Mouse (Mus musculus): ENCODE data around the gene Adgrb3. TPM values are rescaled to one million over a fixed set of nuclear protein-coding genes. Genes with fewer than 3 reads are reported as not detected.

Gene Adgrb3
- polyA plus RNA-seq, 1 experiment from 2014 or later = 9.3 TPM

GRCm38 (mm10) chr1:25706299-25706698 lies 123.2 kb downstream of the Adgrb3 start:
- DNase-seq (ENCODE audit: low spot score) = no peak
- ATAC-seq (replicated peaks; ENCODE audit: low FRiP score) = no peak
- WGBS = 95% methylated on average over 2 of the region's 2 CpGs
- H3K4me2 ChIP-seq (ENCODE audit: low read depth, low read length, severe bottlenecking) = no peak overlapping the region
- H3K4me1 ChIP-seq (replicated peaks; ENCODE audit: control insufficient read depth, insufficient read depth, low read length) = no peaks in the 10 kb centered on the region
- H3K27ac ChIP-seq (ENCODE audit: low read depth, low read length) = no peak overlapping the region
- H3K27me3 ChIP-seq (ENCODE audit: control insufficient read depth, insufficient read depth, low read length) = no peaks in the 10 kb centered on the region
- H3K36me3 ChIP-seq (ENCODE audit: control insufficient read depth, insufficient read depth, low read length) = no peaks in the 10 kb centered on the region
- H3K9ac ChIP-seq (ENCODE audit: low read length) = no peak overlapping the region
- no peaks in the 10 kb centered on the region for H3K9me3 ChIP-seq (ENCODE audit: control insufficient read depth, low read length)
- no peak overlapping the region for H3K4me3 ChIP-seq (ENCODE audit: low read depth, low read length)

GRCm38 (mm10) chr1:25698702-25699250 lies 130.7 kb downstream of the Adgrb3 start:
- WGBS = 92% methylated on average over 6 of the region's 6 CpGs
- no peak for ATAC-seq (replicated peaks; ENCODE audit: low FRiP score)
- Histone ChIP-seq H3K4me2 (ENCODE audit: low read depth, low read length, severe bottlenecking) (no peak overlapping the region), H3K27me3 (ENCODE audit: control insufficient read depth, insufficient read depth, low read length) (no peaks in the 10 kb centered on the region), H3K27ac (ENCODE audit: low read depth, low read length) (no peak overlapping the region), H3K9ac (ENCODE audit: low read length) (no peak overlapping the region), H3K4me1 (replicated peaks; ENCODE audit: control insufficient read depth, insufficient read depth, low read length) (no peaks in the 10 kb centered on the region), H3K4me3 (ENCODE audit: low read depth, low read length) (no peak overlapping the region), H3K9me3 (ENCODE audit: control insufficient read depth, low read length) (no peaks in the 10 kb centered on the region), H3K36me3 (ENCODE audit: control insufficient read depth, insufficient read depth, low read length) (no peaks in the 10 kb centered on the region)
- no peak for DNase-seq (ENCODE audit: low spot score)

GRCm38 (mm10) chr1:25697179-25697578 lies 132.3 kb downstream of the Adgrb3 start:
- Histone ChIP-seq H3K36me3 (ENCODE audit: control insufficient read depth, insufficient read depth, low read length) (no peaks in the 10 kb centered on the region), H3K4me2 (ENCODE audit: low read depth, low read length, severe bottlenecking) (no peak overlapping the region), H3K4me3 (ENCODE audit: low read depth, low read length) (no peak overlapping the region), H3K4me1 (replicated peaks; ENCODE audit: control insufficient read depth, insufficient read depth, low read length) (no peaks in the 10 kb centered on the region), H3K27me3 (ENCODE audit: control insufficient read depth, insufficient read depth, low read length) (no peaks in the 10 kb centered on the region), H3K9me3 (ENCODE audit: control insufficient read depth, low read length) (no peaks in the 10 kb centered on the region), H3K9ac (ENCODE audit: low read length) (no peak overlapping the region), H3K27ac (ENCODE audit: low read depth, low read length) (no peak overlapping the region)
- ATAC-seq (replicated peaks; ENCODE audit: low FRiP score) (no peak), DNase-seq (ENCODE audit: low spot score) (no peak)
- 96% methylated on average over 4 of the region's 4 CpGs for WGBS

GRCm38 (mm10) chr1:25696771-25697170 lies 132.7 kb downstream of the Adgrb3 start:
- WGBS = 68% methylated on average over 3 of the region's 3 CpGs
- no peaks in the 10 kb centered on the region for H3K36me3 ChIP-seq (ENCODE audit: control insufficient read depth, insufficient read depth, low read length)
- H3K9ac ChIP-seq (ENCODE audit: low read length) = no peak overlapping the region
- no peak overlapping the region for H3K4me2 ChIP-seq (ENCODE audit: low read depth, low read length, severe bottlenecking)
- H3K9me3 ChIP-seq (ENCODE audit: control insufficient read depth, low read length) = no peaks in the 10 kb centered on the region
- DNase-seq (ENCODE audit: low spot score) = no peak
- H3K4me1 ChIP-seq (replicated peaks; ENCODE audit: control insufficient read depth, insufficient read depth, low read length) = no peaks in the 10 kb centered on the region
- H3K27me3 ChIP-seq (ENCODE audit: control insufficient read depth, insufficient read depth, low read length) = no peaks in the 10 kb centered on the region
- no peak overlapping the region for H3K4me3 ChIP-seq (ENCODE audit: low read depth, low read length)
- no peak for ATAC-seq (replicated peaks; ENCODE audit: low FRiP score)
- H3K27ac ChIP-seq (ENCODE audit: low read depth, low read length) = no peak overlapping the region

- Histone ChIP-seq H3K4me1 (replicated peaks; ENCODE audit: control insufficient read depth, insufficient read depth, low read length) (no peaks in the 10 kb centered on the region), H3K27me3 (ENCODE audit: control insufficient read depth, insufficient read depth, low read length) (no peaks in the 10 kb centered on the region), H3K9me3 (ENCODE audit: control insufficient read depth, low read length) (no peaks in the 10 kb centered on the region), H3K9ac (ENCODE audit: low read length) (no peak overlapping the region), H3K4me2 (ENCODE audit: low read depth, low read length, severe bottlenecking) (no peak overlapping the region), H3K4me3 (ENCODE audit: low read depth, low read length) (no peak overlapping the region), H3K36me3 (ENCODE audit: control insufficient read depth, insufficient read depth, low read length) (no peaks in the 10 kb centered on the region), H3K27ac (ENCODE audit: low read depth, low read length) (no peak overlapping the region)
- no peak for DNase-seq (ENCODE audit: low spot score)
- 88% methylated on average over 3 of the region's 3 CpGs for WGBS
- no peak for ATAC-seq (replicated peaks; ENCODE audit: low FRiP score)
These were observed 147.4 kb downstream of the Adgrb3 start for GRCm38 (mm10) chr1:25682118-25682517.

- DNase-seq (ENCODE audit: low spot score) = no peak
- Histone ChIP-seq H3K9ac (ENCODE audit: low read length) (no peak overlapping the region), H3K4me2 (ENCODE audit: low read depth, low read length, severe bottlenecking) (no peak overlapping the region), H3K9me3 (ENCODE audit: control insufficient read depth, low read length) (no peaks in the 10 kb centered on the region), H3K27me3 (ENCODE audit: control insufficient read depth, insufficient read depth, low read length) (no peaks in the 10 kb centered on the region), H3K36me3 (ENCODE audit: control insufficient read depth, insufficient read depth, low read length) (no peaks in the 10 kb centered on the region), H3K4me3 (ENCODE audit: low read depth, low read length) (no peak overlapping the region), H3K4me1 (replicated peaks; ENCODE audit: control insufficient read depth, insufficient read depth, low read length) (no peaks in the 10 kb centered on the region), H3K27ac (ENCODE audit: low read depth, low read length) (no peak overlapping the region)
- 75% methylated on average over 2 of the region's 2 CpGs for WGBS
- no peak for ATAC-seq (replicated peaks; ENCODE audit: low FRiP score)
These were observed 149.9 kb downstream of the Adgrb3 start for GRCm38 (mm10) chr1:25679656-25680055.

- Histone ChIP-seq H3K36me3 (ENCODE audit: control insufficient read depth, insufficient read depth, low read length) (no peaks in the 10 kb centered on the region), H3K27ac (ENCODE audit: low read depth, low read length) (no peak overlapping the region), H3K27me3 (ENCODE audit: control insufficient read depth, insufficient read depth, low read length) (no peaks in the 10 kb centered on the region), H3K4me2 (ENCODE audit: low read depth, low read length, severe bottlenecking) (no peak overlapping the region), H3K9me3 (ENCODE audit: control insufficient read depth, low read length) (no peaks in the 10 kb centered on the region), H3K9ac (ENCODE audit: low read length) (no peak overlapping the region), H3K4me1 (replicated peaks; ENCODE audit: control insufficient read depth, insufficient read depth, low read length) (no peaks in the 10 kb centered on the region), H3K4me3 (ENCODE audit: low read depth, low read length) (no peak overlapping the region)
- ATAC-seq (replicated peaks; ENCODE audit: low FRiP score) (no peak), DNase-seq (ENCODE audit: low spot score) (no peak)
- WGBS = 100% methylated on average over 1 of the region's 1 CpGs
These were observed 176.8 kb downstream of the Adgrb3 start for GRCm38 (mm10) chr1:25652717-25653116.

GRCm38 (mm10) chr1:25644256-25644655 lies 185.3 kb downstream of the Adgrb3 start:
- 92% methylated on average over 5 of the region's 5 CpGs for WGBS
- H3K4me2 ChIP-seq (ENCODE audit: low read depth, low read length, severe bottlenecking) = no peak overlapping the region
- ATAC-seq (replicated peaks; ENCODE audit: low FRiP score) (no peak), DNase-seq (ENCODE audit: low spot score) (no peak)
- no peaks in the 10 kb centered on the region for H3K9me3 ChIP-seq (ENCODE audit: control insufficient read depth, low read length)
- no peaks in the 10 kb centered on the region for H3K27me3 ChIP-seq (ENCODE audit: control insufficient read depth, insufficient read depth, low read length)
- H3K36me3 ChIP-seq (ENCODE audit: control insufficient read depth, insufficient read depth, low read length) = no peaks in the 10 kb centered on the region
- no peak overlapping the region for H3K4me3 ChIP-seq (ENCODE audit: low read depth, low read length)
- no peak overlapping the region for H3K27ac ChIP-seq (ENCODE audit: low read depth, low read length)
- no peak overlapping the region for H3K9ac ChIP-seq (ENCODE audit: low read length)
- H3K4me1 ChIP-seq (replicated peaks; ENCODE audit: control insufficient read depth, insufficient read depth, low read length) = no peaks in the 10 kb centered on the region

GRCm38 (mm10) chr1:25621458-25621857 lies 208.0 kb downstream of the Adgrb3 start:
- Histone ChIP-seq H3K9me3 (ENCODE audit: control insufficient read depth, low read length) (no peaks in the 10 kb centered on the region), H3K4me3 (ENCODE audit: low read depth, low read length) (no peak overlapping the region), H3K27me3 (ENCODE audit: control insufficient read depth, insufficient read depth, low read length) (no peaks in the 10 kb centered on the region), H3K27ac (ENCODE audit: low read depth, low read length) (no peak overlapping the region), H3K36me3 (ENCODE audit: control insufficient read depth, insufficient read depth, low read length) (no peaks in the 10 kb centered on the region), H3K4me2 (ENCODE audit: low read depth, low read length, severe bottlenecking) (no peak overlapping the region), H3K4me1 (replicated peaks; ENCODE audit: control insufficient read depth, insufficient read depth, low read length) (no peaks in the 10 kb centered on the region), H3K9ac (ENCODE audit: low read length) (no peak overlapping the region)
- no peak for DNase-seq (ENCODE audit: low spot score)
- no peak for ATAC-seq (replicated peaks; ENCODE audit: low FRiP score)
- WGBS = 72% methylated on average over 4 of the region's 4 CpGs
